18 mouse cellular contexts compared by ENCODE assay signal in the genomic region with DNA sequence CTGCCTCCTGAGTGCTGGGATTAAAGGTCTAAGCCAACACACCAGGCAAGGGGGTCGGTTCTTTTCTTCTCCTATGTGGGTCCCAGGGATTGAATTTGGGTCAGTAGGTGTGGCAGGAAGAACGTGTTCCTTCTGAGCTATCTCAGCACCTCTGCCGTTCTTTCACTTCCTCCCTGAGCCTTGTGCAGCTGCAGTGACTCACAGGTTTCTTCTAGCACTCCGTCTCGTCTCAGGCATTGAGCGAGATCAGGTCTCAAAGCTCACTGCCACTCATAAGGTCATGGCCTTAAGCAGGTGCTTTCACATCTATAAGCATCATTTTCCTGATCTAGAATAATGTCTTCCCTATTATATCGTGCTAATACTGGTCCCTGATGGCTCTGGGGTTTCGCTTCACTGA. TPM values are rescaled to one million over a fixed set of nuclear protein-coding genes. Genes with fewer than 3 reads are reported as not detected.
DNase-seq lines count a peak whose midpoint lies in the region; ATAC-seq lines count a peak whose summit lies in the region.
"Had no signal": no experiment of that assay in that cellular context is flagged by ENCODE, and none has a peak within 500 bp of the region (broad histone marks: within the 10 kb centered on the region; RNA-seq: fewer than 3 reads in every experiment).

No protein-coding gene starts in this region.

- H3K4me1 ChIP-seq in neural tube, embryonic 15.5 days, result peaks cover 18% of the 10 kb centered on the region; the same call in 1 of the 2 replicates
- 0 out of 2 replicates have a peak, but pooled peaks cover 10% of the 10 kb centered on the region for H3K4me1 ChIP-seq in kidney, embryonic 14.5 days (ENCODE audit: control insufficient read depth, insufficient read depth, low read length)
- H3K4me1 ChIP-seq: midbrain, embryonic 12.5 days; stomach, embryonic 15.5 days had no signal

- peak; percentile 67 for ATAC-seq in common myeloid progenitor, adult 5-6 weeks (replicated peaks; ENCODE audit: low read depth, poor library complexity, severe bottlenecking)
- no peak for ATAC-seq in neural tube, embryonic 15.5 days (ENCODE audit: low FRiP score)
- ATAC-seq in kidney, embryonic 14.5 days (ENCODE audit: low FRiP score, low TSS enrichment), result no peak
- no peak for ATAC-seq in erythroblast, adult 5-6 weeks (replicated peaks; ENCODE audit: low FRiP score, poor library complexity, severe bottlenecking)
- ATAC-seq: forebrain, embryonic 14.5 days; hindbrain, embryonic 16.5 days; liver, postnatal 0 days; Patski had no signal

- peak; percentile 77 to 78 for DNase-seq in spleen, postnatal 36 days (ENCODE audit: low spot score in 2 of 2)
- DNase-seq in spleen, adult 12 weeks (ENCODE audit: low spot score), result no peak
- peak; percentile 79 for DNase-seq in splenic B cell, adult 2 months (ENCODE audit: low read depth, low spot score)
- DNase-seq: cerebellum, adult 2 months; heart, adult 2 months; kidney, adult 2 months; liver, postnatal 0 days had no signal

- 75% methylated on average over 8 of the region's 8 CpGs for WGBS in neural tube, embryonic 15.5 days
- 66% methylated on average over 8 of the region's 8 CpGs for WGBS in kidney, embryonic 14.5 days

- no peak overlapping the region for H3K27ac ChIP-seq in neural tube, embryonic 15.5 days (replicated peaks)
- no peak overlapping the region for H3K27ac ChIP-seq in kidney, embryonic 14.5 days (ENCODE audit: low read depth, low read length)
- H3K27ac ChIP-seq: embryonic facial prominence, embryonic 15.5 days; heart, adult 2 months; limb, embryonic 15.5 days; midbrain, embryonic 12.5 days; stomach, embryonic 15.5 days had no signal

- H3K9ac ChIP-seq in neural tube, embryonic 15.5 days (replicated peaks), result no peak overlapping the region
- H3K9ac ChIP-seq in kidney, embryonic 14.5 days (ENCODE audit: low read depth, low read length), result no peak overlapping the region
- H3K9ac ChIP-seq: embryonic facial prominence, embryonic 15.5 days; limb, embryonic 15.5 days; liver, postnatal 0 days; midbrain, embryonic 12.5 days; stomach, embryonic 15.5 days had no signal

- no peak overlapping the region for H3K4me2 ChIP-seq in neural tube, embryonic 15.5 days
- no peak overlapping the region for H3K4me2 ChIP-seq in kidney, embryonic 14.5 days (replicated peaks; ENCODE audit: low read depth, low read length)
- H3K4me2 ChIP-seq: embryonic facial prominence, embryonic 15.5 days; limb, embryonic 15.5 days; midbrain, embryonic 12.5 days; stomach, embryonic 15.5 days had no signal

- no peaks in the 10 kb centered on the region for H3K9me3 ChIP-seq in neural tube, embryonic 15.5 days (replicated peaks)
- no peaks in the 10 kb centered on the region for H3K9me3 ChIP-seq in kidney, embryonic 14.5 days (ENCODE audit: control insufficient read depth, low read length)
- H3K9me3 ChIP-seq: embryonic facial prominence, embryonic 15.5 days; limb, embryonic 15.5 days; midbrain, embryonic 12.5 days; stomach, embryonic 15.5 days had no signal

- H3K27me3 ChIP-seq in splenic B cell, adult 2 months (ENCODE audit: control insufficient read depth, insufficient read depth, low read length, poor library complexity, severe bottlenecking), result no peaks in the 10 kb centered on the region
- no peaks in the 10 kb centered on the region for H3K27me3 ChIP-seq in neural tube, embryonic 15.5 days (replicated peaks)
- no peaks in the 10 kb centered on the region for H3K27me3 ChIP-seq in kidney, embryonic 14.5 days (ENCODE audit: control insufficient read depth, insufficient read depth, low read length)
- H3K27me3 ChIP-seq: embryonic facial prominence, embryonic 15.5 days; limb, embryonic 15.5 days; midbrain, embryonic 12.5 days; Patski; stomach, embryonic 15.5 days had no signal

- no peak overlapping the region for H3K4me3 ChIP-seq in neural tube, embryonic 15.5 days (replicated peaks)
- no peak overlapping the region for H3K4me3 ChIP-seq in kidney, embryonic 14.5 days (ENCODE audit: low read length)
- H3K4me3 ChIP-seq: embryonic facial prominence, embryonic 15.5 days; heart, adult 2 months; limb, embryonic 15.5 days; midbrain, embryonic 12.5 days; stomach, embryonic 15.5 days had no signal

- no peaks in the 10 kb centered on the region for H3K36me3 ChIP-seq in splenic B cell, adult 2 months (ENCODE audit: control insufficient read depth, insufficient read depth, low read length, poor library complexity, severe bottlenecking)
- H3K36me3 ChIP-seq in neural tube, embryonic 15.5 days, result peaks cover 24% of the 10 kb centered on the region
- peaks cover 28% of the 10 kb centered on the region; the same call in 1 of the 2 replicates for H3K36me3 ChIP-seq in kidney, embryonic 14.5 days (ENCODE audit: control insufficient read depth, insufficient read depth, low read length)

RNA-seq across cellular contexts. Expression of gene St3gal2, which starts 35.1 kb away (rescaled TPM):
- 7.1 and 12.6 TPM in 2 replicates for total RNA-seq in common myeloid progenitor, adult 5-6 weeks (2017)
- polyA plus RNA-seq in neural tube, embryonic 15.5 days (2015; fragmentation: Nextera tagmentation; extraction: Ambion mirVana), result 23.1 and 24.4 TPM in 2 replicates
- polyA plus RNA-seq in kidney, embryonic 14.5 days (2014; fragmentation: Nextera tagmentation; extraction: Ambion mirVana), result 12.1 and 14.3 TPM in 2 replicates
- total RNA-seq in erythroblast, adult 5-6 weeks (2015; ENCODE audit: low replicate concordance), result 60.1 and 66.5 TPM in 2 replicates
- 66.0 and 95.1 TPM in 2 replicates for total RNA-seq in erythroblast, adult 5-6 weeks (2017; ENCODE audit: low replicate concordance)

RNA-seq across cellular contexts. Expression of gene Ddx19a, which starts 42.8 kb away (rescaled TPM):
- 51.1 and 51.8 TPM in 2 replicates for total RNA-seq in common myeloid progenitor, adult 5-6 weeks (2017)
- 9.8 and 11.6 TPM in 2 replicates for polyA plus RNA-seq in neural tube, embryonic 15.5 days (2015; fragmentation: Nextera tagmentation; extraction: Ambion mirVana)
- 12.8 and 20.1 TPM in 2 replicates for polyA plus RNA-seq in kidney, embryonic 14.5 days (2014; fragmentation: Nextera tagmentation; extraction: Ambion mirVana)
- 13.1 and 31.6 TPM in 2 replicates for total RNA-seq in erythroblast, adult 5-6 weeks (2015; ENCODE audit: low replicate concordance)
- total RNA-seq in erythroblast, adult 5-6 weeks (2017; ENCODE audit: low replicate concordance), result 9.5 and 13.1 TPM in 2 replicates

RNA-seq across cellular contexts. Expression of gene Fuk, which starts 52.5 kb away (rescaled TPM):
- 3.0 and 5.2 TPM in 2 replicates for total RNA-seq in common myeloid progenitor, adult 5-6 weeks (2017)
- polyA plus RNA-seq in neural tube, embryonic 15.5 days (2015; fragmentation: Nextera tagmentation; extraction: Ambion mirVana), result 7.3 and 7.5 TPM in 2 replicates
- polyA plus RNA-seq in kidney, embryonic 14.5 days (2014; fragmentation: Nextera tagmentation; extraction: Ambion mirVana), result 7.1 and 10.4 TPM in 2 replicates
- 0.58 and 3.3 TPM in 2 replicates for total RNA-seq in erythroblast, adult 5-6 weeks (2015; ENCODE audit: low replicate concordance)
- total RNA-seq in erythroblast, adult 5-6 weeks (2017; ENCODE audit: low replicate concordance), result 0.68 and 0.98 TPM in 2 replicates
